Comparison of ENCODE assay signal across 18 mouse cellular contexts in genomic region chr12:27597878-27598277, GRCm38 (mm10).
DNase-seq lines count a peak whose midpoint lies in the region; ATAC-seq lines count a peak whose summit lies in the region.
"Had no signal": no experiment of that assay in that cellular context is flagged by ENCODE, and none has a peak within 500 bp of the region (broad histone marks: within the 10 kb centered on the region; RNA-seq: fewer than 3 reads in every experiment).

No protein-coding gene starts in this region.

- no peaks in the 10 kb centered on the region for H3K27me3 ChIP-seq in forebrain, embryonic 10.5 days (ENCODE audit: poor library complexity, severe bottlenecking)
- no peaks in the 10 kb centered on the region for H3K27me3 ChIP-seq in limb, embryonic 12.5 days
- H3K27me3 ChIP-seq: limb, embryonic 15.5 days had no signal

- DNase-seq in right cerebral cortex, postnatal 4 days = peak; percentile 3
- DNase-seq in right cerebral cortex, postnatal 14 days = no peak
- DNase-seq in forebrain, embryonic 10.5 days (ENCODE audit: extremely low spot score, low spot score) = peak; percentile 19
- no peak for DNase-seq in yolk sac, embryonic 10.5 days (ENCODE audit: low spot score)
- DNase-seq in spleen, postnatal 10 days (ENCODE audit: low spot score in 2 of 2) = no peak
- DNase-seq in adipocyte (ENCODE audit: low spot score) = no peak
- DNase-seq: adrenal gland, adult 8-10 months; cerebellum, adult 9-10 months; gastrocnemius, postnatal 36 days; heart, postnatal 4 days; kidney, adult 9 months; lung, adult 2 months had no signal

- H3K36me3 ChIP-seq in forebrain, embryonic 10.5 days (replicated peaks) = no peaks in the 10 kb centered on the region
- H3K36me3 ChIP-seq in limb, embryonic 12.5 days = no peaks in the 10 kb centered on the region
- H3K36me3 ChIP-seq: G1E; limb, embryonic 15.5 days had no signal

- H3K4me3 ChIP-seq in forebrain, embryonic 10.5 days = no peak overlapping the region
- H3K4me3 ChIP-seq in limb, embryonic 12.5 days (replicated peaks) = no peak overlapping the region
- H3K4me3 ChIP-seq: limb, embryonic 15.5 days had no signal

- no peak overlapping the region for H3K4me2 ChIP-seq in limb, embryonic 12.5 days
- H3K4me2 ChIP-seq: heart, embryonic 11.5 days; limb, embryonic 15.5 days had no signal

- H3K9ac ChIP-seq in limb, embryonic 12.5 days (replicated peaks) = no peak overlapping the region
- H3K9ac ChIP-seq: limb, embryonic 15.5 days had no signal

- 50% methylated on average over 7 of the region's 7 CpGs for WGBS in forebrain, embryonic 10.5 days
- WGBS in limb, embryonic 12.5 days = 60% methylated on average over 7 of the region's 7 CpGs

- H3K4me1 ChIP-seq in forebrain, embryonic 10.5 days = peaks cover 31% of the 10 kb centered on the region
- peaks cover 13% of the 10 kb centered on the region for H3K4me1 ChIP-seq in limb, embryonic 12.5 days (replicated peaks)
- H3K4me1 ChIP-seq: limb, embryonic 15.5 days had no signal

- no peak for ATAC-seq in limb, embryonic 12.5 days (ENCODE audit: insufficient number of reproducible peaks, insufficient read depth, low FRiP score, low TSS enrichment, low read depth)
- ATAC-seq: inflammation-experienced regulatory T-cells, adult 6 months had no signal

- peak overlapping the region; percentile 76 for H3K27ac ChIP-seq in forebrain, embryonic 10.5 days
- H3K27ac ChIP-seq in limb, embryonic 12.5 days = 0 out of 2 replicates have a peak overlapping the region, but pooled peaks have one; percentile 7
- H3K27ac ChIP-seq: limb, embryonic 15.5 days; macrophage had no signal

- H3K9me3 ChIP-seq in forebrain, embryonic 10.5 days = 0 out of 2 replicates have a peak, but pooled peaks cover 2% of the 10 kb centered on the region
- no peaks in the 10 kb centered on the region for H3K9me3 ChIP-seq in limb, embryonic 12.5 days
- H3K9me3 ChIP-seq: limb, embryonic 15.5 days had no signal

Comparison
In these comparisons a context has a peak if more than half of its experiments do, and no peak if none do; other contexts are left out.
1. DNase-seq: peak in right cerebral cortex, postnatal 4 days (single experiment) and forebrain, embryonic 10.5 days (single experiment); none in right cerebral cortex, postnatal 14 days (single experiment), yolk sac, embryonic 10.5 days (single experiment), spleen, postnatal 10 days (0 of 2) and adipocyte (single experiment).